Mouse (Mus musculus): Measurements from ENCODE around the gene Trappc10. TPM values are rescaled to one million over a fixed set of nuclear protein-coding genes. Genes with fewer than 3 reads are reported as not detected.

The Trappc10 gene
- total RNA-seq, 2 experiments from 2014 or later = 43.6 to 45.3 TPM

DNA sequence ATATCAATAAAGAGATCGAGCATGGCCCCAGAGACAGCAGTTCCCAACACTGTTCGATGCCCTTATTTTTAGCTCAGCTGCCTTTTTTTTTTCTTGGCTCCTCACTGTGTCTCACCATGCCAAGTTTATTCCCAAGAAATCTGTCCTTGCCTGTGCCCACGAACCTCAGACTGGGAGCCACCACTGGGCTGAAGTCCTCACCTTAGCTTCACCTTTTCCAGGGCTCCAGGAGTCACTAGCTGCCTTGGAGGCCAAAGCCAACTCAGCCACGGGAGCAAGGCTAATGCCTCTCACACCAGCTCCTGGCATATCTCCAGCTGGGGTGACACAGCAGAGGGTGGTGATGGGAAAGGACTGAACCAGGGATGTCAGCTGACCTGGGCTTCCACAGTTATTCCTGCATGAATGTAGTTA is 11.2 kb upstream of the Trappc10 start:
- DNase-seq = peak; percentile 72

DNA sequence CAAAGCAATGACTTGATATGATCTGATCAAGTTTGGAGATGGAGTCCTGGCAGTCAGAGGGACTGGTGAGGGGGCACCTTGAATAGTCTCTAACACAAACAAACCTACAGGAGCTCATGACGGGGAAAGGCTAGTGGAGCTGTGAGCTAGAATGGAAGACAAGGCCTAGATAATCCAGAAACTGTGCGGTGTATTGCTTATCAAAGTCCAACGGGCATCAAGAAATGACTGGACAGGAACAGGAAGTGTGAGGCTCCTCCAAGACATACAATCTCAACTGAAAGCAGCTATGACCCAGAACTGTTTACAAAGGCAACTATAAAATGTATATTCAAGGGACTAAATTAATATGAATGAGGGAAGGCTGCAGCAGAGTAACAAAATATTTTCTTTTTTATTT is 2.8 kb upstream of the Trappc10 start:
- DNase-seq = no peak

DNA sequence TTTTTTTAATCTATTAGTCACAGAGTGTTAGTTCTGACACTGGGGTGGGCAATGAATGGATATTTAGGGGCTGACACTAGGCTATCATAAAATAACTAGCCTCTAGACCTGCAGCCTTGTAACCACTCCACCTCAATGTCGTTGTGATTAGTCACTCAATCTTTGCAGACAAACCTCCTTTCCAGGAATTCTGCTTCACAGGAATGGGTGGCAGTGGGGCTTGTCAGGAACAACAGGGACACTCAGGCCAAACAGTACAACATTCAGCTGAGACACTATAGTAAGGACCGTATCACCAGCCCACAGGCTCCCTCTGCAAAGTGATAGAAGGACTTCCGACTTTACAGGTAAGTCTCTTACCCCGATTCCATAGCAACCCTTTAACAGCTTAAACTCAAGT is 2.3 kb upstream of the Trappc10 start:
- no peak for DNase-seq

DNA sequence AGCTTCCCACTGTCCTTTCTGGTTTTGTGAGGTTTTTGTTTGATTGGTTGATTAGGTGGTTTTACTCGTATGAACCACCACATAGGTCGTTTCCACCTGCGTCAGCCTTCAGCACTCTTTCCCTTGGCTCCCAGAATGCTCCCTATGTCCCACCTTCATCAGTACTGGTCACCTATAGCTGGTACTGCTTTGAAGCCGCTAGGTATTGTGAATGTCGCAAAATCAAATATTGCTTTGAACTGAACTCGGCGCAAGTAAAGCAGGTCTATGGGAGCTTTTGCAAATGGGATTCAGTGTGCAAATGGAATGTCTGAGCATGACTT is 745 bp upstream of the Trappc10 start:
- no peak for DNase-seq

DNA sequence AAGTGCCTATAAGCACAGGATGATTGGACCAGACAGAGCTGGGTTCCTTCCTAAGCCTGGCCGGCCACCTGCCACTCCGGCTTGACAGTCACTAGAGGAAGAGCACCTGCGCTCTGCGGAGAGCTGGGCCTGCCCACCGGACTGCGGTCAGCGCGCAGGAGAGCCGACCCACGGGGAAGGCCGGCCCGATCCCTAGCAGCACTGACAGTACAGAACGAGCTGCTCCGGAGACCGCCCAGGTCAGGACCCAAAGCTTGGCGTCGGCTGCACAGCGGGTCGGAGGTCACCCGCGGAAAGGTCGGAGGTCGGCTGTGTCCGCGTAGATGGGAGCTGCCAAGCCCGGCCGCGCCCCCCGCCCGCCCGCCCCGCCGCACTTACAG is 393 bp downstream of the Trappc10 start:
- peak; percentile 42 for DNase-seq

DNA sequence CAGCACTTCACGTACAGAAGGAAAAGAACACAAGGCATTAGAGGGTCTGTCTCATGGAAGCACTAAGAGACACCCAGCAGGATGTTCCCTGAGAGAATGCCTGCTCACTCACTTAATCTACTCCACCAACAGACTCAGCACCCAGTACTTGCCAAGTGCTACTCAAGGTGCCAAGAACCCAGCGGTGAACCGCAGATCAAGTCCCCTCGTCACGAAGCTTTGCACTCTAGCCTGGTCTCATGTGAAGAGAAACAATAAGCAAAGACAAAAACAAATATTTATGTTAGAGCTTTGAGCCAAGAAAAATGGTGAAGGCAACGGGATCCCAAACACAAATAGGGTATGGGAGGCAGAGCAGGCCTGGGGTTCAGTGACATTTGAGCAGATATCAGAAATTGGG is 5.5 kb downstream of the Trappc10 start:
- DNase-seq = no peak

DNA sequence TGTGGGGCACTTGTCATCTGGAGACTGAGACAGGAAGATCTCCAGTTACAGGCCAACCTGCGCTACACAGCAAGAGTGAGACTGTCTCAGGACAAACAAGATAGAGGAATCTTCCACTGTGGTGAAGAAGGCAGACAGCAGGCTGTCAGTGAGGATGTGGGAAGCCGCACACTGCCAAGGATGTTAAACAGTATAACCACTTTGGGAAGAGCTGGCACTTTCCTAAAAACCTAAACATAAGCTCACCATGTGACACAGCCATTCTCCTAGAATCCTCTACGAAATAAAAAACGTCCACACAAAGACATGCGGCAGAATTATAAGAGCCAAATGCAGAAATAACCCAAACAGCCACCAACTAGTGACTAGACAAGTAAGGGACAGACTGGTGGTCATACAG is 6.1 kb downstream of the Trappc10 start:
- no peak for DNase-seq

DNA sequence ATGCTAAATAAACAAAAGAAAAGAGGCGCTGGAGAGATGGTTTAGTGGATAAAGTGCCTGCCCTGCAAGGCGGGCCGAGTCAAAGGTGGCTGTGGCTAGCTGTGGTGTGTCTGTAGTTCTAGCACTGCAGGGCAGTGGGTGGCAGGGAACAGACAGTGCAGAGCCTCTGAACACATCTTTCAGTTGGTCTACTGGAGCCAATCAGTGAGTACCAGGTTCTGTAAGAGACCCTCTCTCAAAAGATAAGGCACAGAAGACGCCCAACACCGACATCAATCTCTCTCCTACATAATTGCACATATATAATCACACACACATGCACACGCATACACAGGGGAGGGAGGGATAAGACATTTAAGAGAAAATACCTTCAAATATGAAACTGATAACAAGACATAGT is 6.6 kb downstream of the Trappc10 start:
- no peak for DNase-seq

DNA sequence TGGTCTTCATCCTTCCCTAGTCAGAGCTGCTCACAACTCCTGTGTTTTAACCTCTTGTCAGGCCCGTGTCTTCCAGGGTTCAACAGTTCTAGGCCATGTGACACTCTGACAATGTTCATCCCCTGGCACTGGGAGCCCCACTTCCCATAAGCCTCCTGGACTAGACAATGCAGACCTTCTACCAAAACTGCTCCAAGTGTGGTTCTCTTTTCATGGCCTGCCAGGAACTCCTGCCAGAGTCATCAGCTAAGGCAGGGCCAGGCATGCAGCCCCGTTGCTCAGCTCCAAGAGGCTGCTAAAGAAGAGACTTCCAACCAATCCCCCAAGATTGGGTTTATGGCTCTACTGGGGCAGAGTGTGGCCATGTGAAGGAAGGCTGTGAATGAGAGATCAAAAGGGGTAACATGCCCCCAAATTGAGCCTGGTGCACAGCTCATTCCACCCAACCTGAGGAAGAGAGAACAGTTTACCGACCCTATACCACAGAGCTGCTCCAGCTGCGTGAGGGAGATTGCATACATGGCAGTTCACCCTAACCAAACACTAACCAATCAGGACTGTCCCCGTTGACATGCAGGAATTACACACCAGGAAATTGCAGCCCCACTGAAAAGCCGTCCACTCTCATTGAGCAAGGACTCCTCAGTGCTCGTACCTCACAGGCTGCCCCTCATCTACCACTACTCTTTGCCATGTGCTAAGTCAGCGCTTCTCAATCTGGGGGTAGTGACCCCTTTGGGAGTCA is 7.4 kb downstream of the Trappc10 start:
- no peak for DNase-seq

DNA sequence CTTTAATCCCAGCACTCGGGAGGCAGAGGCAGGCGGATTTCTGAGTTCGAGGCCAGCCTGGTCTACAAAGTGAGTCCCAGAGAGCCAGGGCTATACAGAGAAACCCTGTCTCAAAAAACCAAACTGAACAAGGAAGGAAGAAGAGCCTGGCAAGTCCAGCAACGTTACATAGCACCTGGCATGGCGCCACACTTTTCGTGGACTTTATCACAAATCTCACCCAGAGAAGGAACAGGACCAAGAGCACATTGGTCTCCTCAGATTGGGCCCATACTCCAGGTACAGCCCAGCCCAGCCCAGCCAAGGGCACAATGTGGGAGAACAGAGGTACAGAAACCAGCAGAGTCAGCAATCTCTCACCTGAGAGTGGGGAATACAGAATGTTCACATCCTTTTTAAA is 10.7 kb downstream of the Trappc10 start:
- DNase-seq = no peak

DNA sequence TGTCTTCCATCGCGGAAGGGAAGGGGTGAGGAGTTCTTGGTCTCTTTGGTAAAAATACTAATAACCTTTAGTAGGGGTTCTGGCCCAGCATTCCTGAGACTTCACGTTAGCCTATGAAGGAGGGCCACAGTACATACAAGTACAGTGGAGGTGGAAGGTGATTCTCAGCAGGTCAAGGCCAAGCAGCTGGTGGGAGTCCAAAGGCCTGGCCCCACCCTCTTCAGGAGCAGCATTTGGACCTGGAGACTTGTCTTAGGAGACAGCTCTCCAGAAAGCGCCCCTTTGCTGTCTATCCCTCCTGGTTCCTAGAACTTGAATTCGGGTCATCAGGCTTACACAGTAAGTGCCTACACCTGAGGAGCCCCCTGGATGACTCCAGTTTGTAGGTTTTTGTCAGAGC is 11.3 kb downstream of the Trappc10 start:
- no peak for DNase-seq

DNA sequence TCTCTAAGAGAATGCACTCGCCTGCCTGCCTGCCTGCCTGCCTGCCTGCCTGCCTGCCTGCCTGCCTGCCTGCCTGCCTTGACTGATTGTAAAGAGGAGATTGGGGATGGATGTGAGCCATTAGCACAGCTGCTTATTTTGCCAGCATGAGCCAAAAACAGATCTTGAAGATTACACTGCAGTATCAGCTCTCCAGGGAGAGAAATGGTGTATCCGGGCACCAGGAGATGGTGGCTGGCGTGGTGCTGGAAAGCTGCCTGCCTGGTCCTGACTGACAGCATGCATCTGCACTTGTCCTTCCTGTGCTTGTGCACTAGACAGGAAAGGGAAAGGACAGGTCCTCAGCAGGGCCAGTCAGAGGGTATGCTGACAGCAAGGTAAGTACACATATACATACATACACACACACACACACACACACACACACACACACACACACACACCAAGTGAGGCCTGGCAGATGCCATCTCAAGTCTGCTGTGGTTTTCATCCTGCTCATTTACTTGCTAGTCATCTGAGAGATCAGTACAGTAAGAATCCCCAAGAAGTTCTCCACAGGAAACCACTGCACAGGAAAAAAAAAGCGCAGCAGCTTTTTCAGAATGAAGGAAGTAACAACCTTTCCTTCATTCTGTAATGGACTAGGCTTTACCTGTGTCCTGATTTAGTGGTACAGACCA is 12.0 kb downstream of the Trappc10 start:
- no peak for DNase-seq

DNA sequence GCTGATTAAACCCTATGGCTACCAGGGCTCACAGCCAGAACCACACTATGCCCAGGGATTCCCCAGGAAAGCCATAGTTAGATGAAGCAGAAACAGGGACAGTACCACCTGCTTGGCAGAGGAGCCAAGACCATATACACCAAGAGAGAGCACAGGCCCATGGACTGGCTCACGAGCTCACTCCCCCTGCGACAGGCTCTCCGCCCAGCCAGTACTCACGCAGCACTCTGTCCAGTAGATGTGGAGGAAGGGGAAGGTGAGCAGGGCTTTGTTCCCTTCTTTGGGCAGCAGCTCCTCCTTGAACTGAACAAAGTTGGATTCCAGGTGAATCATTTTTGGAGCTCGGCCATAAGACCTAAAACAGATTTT is 15.9 kb downstream of the Trappc10 start:
- no peak for DNase-seq

DNA sequence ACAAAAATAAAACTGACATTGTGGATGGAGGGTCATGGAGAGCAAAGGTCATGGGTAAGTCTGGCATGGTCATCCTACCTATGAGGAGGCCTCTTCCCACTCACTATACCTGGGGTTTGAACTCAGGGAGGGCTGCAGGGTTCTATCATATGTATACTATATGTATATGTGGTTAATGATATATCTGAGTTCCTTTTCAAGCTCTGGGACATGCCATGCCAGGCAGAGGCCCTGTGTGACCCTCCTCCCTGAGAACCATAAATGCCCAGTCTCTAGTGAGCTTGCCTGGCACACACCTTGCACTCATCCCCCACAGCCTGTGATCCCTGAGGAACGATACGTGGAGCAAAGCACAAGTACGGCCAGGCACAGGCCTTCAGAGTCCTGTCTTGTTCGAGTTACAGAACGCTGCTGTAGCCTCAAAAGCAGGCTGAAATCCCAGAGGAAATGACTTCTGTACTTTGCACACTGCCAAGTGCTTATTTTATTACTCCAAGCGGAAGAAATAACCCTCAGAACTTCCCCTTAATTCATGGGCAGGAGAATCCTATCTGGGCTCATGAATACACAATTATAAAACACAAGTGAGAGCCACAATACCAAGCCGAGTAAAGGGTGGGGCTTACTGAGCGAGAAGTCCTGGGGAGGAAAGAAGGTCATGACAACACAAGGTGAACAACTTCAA is 16.4 kb downstream of the Trappc10 start:
- DNase-seq = no peak

DNA sequence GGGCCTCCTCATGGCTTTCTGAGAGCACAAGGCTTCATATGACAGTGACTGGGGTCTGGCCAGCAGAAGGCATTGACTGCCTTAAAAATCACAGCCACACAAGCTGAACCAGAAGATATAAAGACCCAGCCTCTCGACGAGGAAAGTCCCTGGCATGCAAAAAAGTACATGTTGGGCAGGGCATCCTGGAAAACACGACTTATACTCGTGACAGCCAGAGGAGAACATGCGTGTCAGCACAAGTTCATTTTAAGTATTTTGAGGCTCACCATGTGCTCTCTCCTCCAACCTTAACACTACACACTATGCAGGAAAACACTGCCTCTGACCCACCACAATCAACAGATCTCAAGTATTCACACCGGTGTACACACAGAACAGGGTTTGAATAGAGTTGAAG is 20.3 kb downstream of the Trappc10 start:
- no peak for DNase-seq

DNA sequence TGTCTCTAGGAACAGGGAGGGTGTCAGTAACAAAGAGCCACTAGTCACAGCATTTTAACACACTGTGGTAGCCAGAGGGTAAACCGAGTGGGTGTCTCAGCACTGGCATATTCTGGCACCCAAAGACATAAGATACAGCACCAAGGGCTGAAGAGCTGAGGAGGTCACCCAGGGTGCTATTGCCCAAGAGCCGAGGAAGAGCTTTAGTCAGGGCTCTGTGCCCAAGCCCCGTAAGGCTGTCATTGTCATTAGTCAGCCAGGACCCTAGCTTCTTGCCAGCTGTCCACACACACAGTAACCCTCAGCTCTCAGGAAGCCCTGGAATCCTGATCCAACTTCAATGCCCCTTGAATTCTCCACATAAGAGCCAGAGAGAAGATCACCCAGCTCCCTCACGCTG is 21.5 kb downstream of the Trappc10 start:
- DNase-seq = no peak

DNA sequence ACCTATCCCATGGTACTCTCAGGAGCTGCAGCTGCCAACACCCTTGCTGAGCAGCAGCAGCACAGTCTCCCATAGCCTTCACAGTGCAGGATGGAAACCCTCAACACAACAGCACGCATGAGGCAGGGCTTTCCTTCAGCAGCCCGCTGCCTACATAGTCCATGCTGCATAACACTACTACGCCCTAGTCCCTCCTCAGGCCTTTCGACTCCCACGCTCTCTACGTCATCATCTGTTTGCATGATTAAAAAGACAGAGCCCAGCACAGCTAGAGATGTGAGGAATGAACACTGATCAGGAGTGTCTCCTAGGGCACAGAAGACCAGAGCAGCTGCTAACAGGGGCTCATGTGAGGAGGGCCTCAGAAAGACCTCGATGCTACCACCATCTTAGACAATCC is 23.1 kb downstream of the Trappc10 start:
- DNase-seq = no peak

DNA sequence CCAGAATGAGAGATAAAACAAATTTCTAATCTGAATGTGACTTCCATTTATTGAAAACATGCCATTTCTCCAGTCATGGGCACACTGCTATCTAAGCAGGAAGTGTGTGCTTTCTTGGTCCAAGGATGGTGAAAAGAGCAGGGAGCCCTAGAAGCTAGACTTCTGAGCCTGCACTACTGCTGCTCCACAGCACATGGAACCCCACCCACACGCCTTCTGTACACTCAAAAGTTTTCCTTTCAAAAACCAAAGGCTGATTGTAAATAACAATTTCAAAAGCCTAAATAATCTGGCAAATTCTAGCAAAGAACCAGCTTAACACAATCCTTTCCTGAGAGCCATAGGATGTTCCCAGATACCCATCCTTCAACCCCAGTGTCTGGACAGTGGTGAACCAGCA is 24.9 kb downstream of the Trappc10 start:
- no peak for DNase-seq

DNA sequence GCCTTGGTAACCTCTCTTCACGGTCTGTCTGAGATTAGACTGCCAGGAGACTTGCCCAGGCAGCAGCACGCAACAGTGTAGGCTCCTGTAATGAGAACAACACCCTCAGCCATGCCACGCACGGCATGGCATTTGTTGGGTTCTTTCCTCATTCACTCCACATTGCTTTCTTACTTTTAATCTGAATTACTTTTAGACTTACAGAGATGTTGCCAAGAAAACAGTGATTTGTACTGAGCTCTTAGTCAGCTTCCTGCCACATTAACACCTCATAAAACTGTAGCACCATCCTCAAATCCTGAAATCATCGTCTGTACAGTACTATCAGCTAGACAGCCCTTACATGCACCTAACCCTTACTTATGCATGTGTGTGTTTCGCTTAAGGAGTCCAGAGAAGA is 25.9 kb downstream of the Trappc10 start:
- no peak for DNase-seq

DNA sequence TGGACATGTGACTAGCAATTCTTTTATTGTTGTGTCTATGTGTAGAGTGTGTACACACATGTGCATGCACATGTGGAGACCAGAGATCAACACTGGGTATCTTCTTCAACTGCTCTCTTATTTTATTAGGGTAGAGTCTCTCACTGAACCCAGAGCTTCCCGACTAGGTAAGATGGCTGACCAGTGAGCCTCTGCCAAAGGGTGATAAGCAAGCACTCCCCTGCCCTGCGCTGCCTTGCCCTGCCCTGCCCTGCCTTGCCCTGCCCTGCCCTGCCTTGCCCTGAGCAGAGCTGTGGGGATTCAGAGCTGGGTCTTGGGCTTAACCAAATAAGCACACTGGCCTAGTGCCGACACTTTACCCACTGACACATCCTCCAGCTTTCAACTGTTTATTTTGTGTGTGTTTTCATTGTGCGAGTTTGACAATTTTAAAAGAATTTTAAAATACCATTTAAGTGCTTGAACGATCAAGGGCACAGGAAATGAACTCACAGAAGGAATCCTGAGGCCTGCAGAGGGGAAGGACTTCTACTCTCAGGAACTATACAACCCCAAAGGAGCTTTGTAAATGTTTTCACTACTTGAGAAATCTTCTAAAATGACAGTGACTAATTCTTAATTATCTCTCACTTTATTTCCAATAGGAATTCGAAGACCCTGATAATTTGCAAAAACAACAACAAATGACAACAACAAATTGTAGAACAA is 27.9 kb downstream of the Trappc10 start:
- no peak for DNase-seq

DNA sequence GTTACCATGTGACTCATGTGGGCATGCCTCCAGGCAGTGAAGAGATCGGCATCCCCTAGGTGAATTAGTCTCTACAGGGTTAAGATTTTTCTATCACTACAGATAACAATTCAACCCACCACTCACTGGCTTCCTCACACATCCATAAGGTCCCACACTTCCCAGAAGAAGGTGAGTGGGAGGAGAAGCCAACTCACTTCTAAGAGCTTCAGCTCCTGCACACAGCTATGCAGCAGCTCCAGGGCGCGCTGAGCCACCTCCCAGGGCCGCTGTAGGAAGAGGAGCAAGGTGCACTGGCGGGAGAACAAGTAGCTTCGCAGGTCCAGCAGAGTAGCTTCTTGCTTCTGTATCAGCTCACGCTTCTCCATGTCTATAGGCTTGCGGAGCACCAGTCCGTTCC is 30.1 kb downstream of the Trappc10 start:
- no peak for DNase-seq

DNA sequence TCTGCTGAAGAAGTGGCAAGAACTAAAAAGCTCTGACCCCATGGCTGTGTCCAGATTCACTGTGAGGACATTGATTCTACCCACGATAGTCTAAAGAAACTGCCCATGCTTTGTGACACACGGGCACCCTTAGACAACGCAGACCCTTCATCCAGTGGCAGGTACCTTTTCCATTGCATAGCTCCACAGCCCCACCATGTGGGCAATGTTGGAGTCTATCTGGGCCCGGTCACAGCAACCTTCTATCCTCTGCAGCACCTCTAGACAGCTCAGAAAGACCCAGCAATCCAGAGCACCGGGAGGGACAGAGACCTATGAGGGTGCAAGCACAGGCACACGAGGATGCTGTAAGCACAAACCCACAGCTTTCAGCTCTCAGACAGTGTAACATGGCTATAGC is 33.1 kb downstream of the Trappc10 start:
- peak; percentile 19 for DNase-seq

DNA sequence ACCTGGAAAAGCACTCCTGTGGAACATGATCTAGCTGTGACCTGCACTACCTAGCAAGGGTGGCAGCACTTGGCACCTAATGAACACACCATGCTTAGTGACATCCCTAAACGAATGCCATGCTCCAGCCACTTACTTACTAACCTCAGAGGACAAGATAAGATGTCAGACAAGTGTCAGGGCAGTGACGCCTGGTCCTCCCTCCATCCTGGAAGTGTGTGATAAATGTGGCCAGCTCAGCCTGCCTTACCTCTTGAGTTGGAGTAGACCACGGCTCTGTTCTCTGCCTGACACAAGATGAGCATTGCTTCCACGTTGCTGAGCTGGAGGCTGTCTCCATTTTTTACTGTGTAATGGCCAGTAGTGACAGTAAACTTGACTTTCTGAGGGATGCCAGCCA is 43.3 kb downstream of the Trappc10 start:
- DNase-seq = no peak

DNA sequence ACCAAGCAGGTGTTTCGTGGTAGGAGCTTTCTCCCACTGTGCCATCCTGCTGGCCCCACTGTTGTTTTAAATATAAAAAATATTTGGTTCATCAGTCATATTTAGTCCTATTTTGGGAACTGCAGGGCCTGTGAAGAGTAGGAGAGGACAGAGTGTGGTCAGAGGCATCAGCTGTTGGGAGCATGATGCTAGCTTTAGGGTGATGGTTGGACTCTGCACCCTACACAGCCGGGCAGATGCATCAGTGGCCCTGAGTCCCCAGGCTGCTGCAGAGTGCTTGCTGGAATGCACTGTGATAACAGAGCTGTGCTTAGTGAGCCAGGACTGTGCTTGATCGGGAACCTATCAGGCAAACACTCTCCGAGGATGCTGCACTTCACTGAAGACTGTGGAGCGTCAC is 51.5 kb downstream of the Trappc10 start:
- no peak for DNase-seq
